Mouse (Mus musculus): ENCODE measurements at regions not wholly inside any gene's neighbourhood (a gene's known extent, or its start where the extent isn't known, plus 50 kb on each side); places are given as distances from the start of the nearest gene placed in this dataset.

GRCm38 (mm10) chr2:117674877-117675276 lies 332.1 kb upstream of the Rasgrp1 start:
- no peak for ATAC-seq (replicated peaks; ENCODE audit: poor library complexity, severe bottlenecking)

- ATAC-seq (replicated peaks; ENCODE audit: poor library complexity, severe bottlenecking): no peak
These were observed 335.8 kb upstream of the Rasgrp1 start for GRCm38 (mm10) chr2:117678650-117679049.

GRCm38 (mm10) chr2:117685836-117686453 lies 343.1 kb upstream of the Rasgrp1 start:
- no peak for ATAC-seq (replicated peaks; ENCODE audit: poor library complexity, severe bottlenecking)

- ATAC-seq (replicated peaks; ENCODE audit: poor library complexity, severe bottlenecking): no peak
These were observed 350.7 kb upstream of the Rasgrp1 start for GRCm38 (mm10) chr2:117693537-117693936.

- no peak for ATAC-seq (replicated peaks; ENCODE audit: poor library complexity, severe bottlenecking)
These were observed 367.5 kb upstream of the Rasgrp1 start for GRCm38 (mm10) chr2:117710173-117710813.

GRCm38 (mm10) chr2:117724066-117724465 lies 381.3 kb upstream of the Rasgrp1 start:
- ATAC-seq (replicated peaks; ENCODE audit: poor library complexity, severe bottlenecking): no peak

- ATAC-seq (replicated peaks; ENCODE audit: poor library complexity, severe bottlenecking): peak; percentile 63
These were observed 380.4 kb upstream of the Thbs1 start for GRCm38 (mm10) chr2:117731253-117731652.

- no peak; the same call in 1 of the 2 replicates for ATAC-seq (replicated peaks; ENCODE audit: poor library complexity, severe bottlenecking)
These were observed 369.3 kb upstream of the Thbs1 start for GRCm38 (mm10) chr2:117742413-117742812.

GRCm38 (mm10) chr2:117743901-117744300 lies 367.8 kb upstream of the Thbs1 start:
- ATAC-seq (replicated peaks; ENCODE audit: poor library complexity, severe bottlenecking): no peak

- ATAC-seq (replicated peaks; ENCODE audit: poor library complexity, severe bottlenecking): no peak
These were observed 365.9 kb upstream of the Thbs1 start for GRCm38 (mm10) chr2:117745767-117746166.

- no peak for ATAC-seq (replicated peaks; ENCODE audit: poor library complexity, severe bottlenecking)
These were observed 364.5 kb upstream of the Thbs1 start for GRCm38 (mm10) chr2:117747136-117747535.

GRCm38 (mm10) chr2:117748892-117749291 lies 362.8 kb upstream of the Thbs1 start:
- no peak for ATAC-seq (replicated peaks; ENCODE audit: poor library complexity, severe bottlenecking)

- no peak for ATAC-seq (replicated peaks; ENCODE audit: poor library complexity, severe bottlenecking)
These were observed 352.1 kb upstream of the Thbs1 start for GRCm38 (mm10) chr2:117759491-117760013.

GRCm38 (mm10) chr2:117763631-117764030 lies 348.0 kb upstream of the Thbs1 start:
- ATAC-seq (replicated peaks; ENCODE audit: poor library complexity, severe bottlenecking): no peak

GRCm38 (mm10) chr2:117765572-117765971 lies 346.1 kb upstream of the Thbs1 start:
- no peak for ATAC-seq (replicated peaks; ENCODE audit: poor library complexity, severe bottlenecking)

- no peak for ATAC-seq (replicated peaks; ENCODE audit: poor library complexity, severe bottlenecking)
These were observed 345.2 kb upstream of the Thbs1 start for GRCm38 (mm10) chr2:117766450-117766849.

GRCm38 (mm10) chr2:117769402-117770114 lies 342.1 kb upstream of the Thbs1 start:
- no peak for ATAC-seq (replicated peaks; ENCODE audit: poor library complexity, severe bottlenecking)

GRCm38 (mm10) chr2:117770115-117770485 lies 341.6 kb upstream of the Thbs1 start:
- ATAC-seq (replicated peaks; ENCODE audit: poor library complexity, severe bottlenecking): no peak

GRCm38 (mm10) chr2:117780287-117780686 lies 331.4 kb upstream of the Thbs1 start:
- ATAC-seq (replicated peaks; ENCODE audit: poor library complexity, severe bottlenecking): peak; percentile 53

GRCm38 (mm10) chr2:117780816-117781215 lies 330.9 kb upstream of the Thbs1 start:
- peak; percentile 77 for ATAC-seq (replicated peaks; ENCODE audit: poor library complexity, severe bottlenecking)

- no peak for ATAC-seq (replicated peaks; ENCODE audit: poor library complexity, severe bottlenecking)
These were observed 324.4 kb upstream of the Thbs1 start for GRCm38 (mm10) chr2:117787321-117787720.
